ENCODE assay signal across 14 mouse cellular contexts in the genomic region with DNA sequence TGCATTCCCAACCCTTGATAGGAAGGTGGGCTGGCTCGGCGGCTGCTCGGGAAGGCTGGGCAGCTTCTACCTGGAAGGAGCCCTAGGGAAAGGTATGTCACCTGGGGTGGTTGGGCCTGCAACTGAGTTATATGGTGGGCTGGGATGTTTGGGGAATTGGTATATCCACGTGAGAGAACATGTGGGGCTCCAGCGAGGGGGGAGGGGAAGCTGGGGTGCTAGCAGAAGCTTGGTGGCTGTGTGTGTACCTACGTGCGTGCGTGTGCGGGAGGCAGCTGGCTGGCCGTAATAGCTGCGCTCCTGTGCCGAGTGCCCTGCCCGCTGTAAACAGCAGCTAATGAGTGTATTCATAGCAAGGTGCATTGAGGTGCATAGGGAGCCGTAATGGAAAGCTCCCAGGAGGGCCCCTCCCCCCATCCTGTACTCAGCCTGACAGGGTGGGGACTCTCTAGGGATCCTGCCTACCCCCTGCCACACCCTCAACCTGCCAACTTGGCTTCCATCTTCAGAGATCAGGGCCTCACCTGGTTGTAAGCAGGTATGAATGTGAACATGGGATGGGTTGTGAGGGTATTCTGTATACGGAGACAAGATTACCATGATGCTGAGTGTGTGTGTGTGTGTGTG. TPM values are rescaled to one million over a fixed set of nuclear protein-coding genes. Genes with fewer than 3 reads are reported as not detected.
DNase-seq lines count a peak whose midpoint lies in the region; ATAC-seq and TF ChIP-seq lines count a peak whose summit lies in the region.
"Had no signal": no experiment of that assay in that cellular context is flagged by ENCODE, and none has a peak within 500 bp of the region (broad histone marks: within the 10 kb centered on the region; RNA-seq: fewer than 3 reads in every experiment).

No protein-coding gene starts in this region.

- H3K9me3 ChIP-seq in hindbrain, embryonic 13.5 days: no peaks in the 10 kb centered on the region
- H3K9me3 ChIP-seq in hindbrain, embryonic 10.5 days: no peaks in the 10 kb centered on the region
- no peaks in the 10 kb centered on the region for H3K9me3 ChIP-seq in hindbrain, postnatal 0 days (ENCODE audit: low read length)
- H3K9me3 ChIP-seq: heart, embryonic 13.5 days; limb, embryonic 12.5 days had no signal

- H3K27me3 ChIP-seq in hindbrain, embryonic 13.5 days: peaks cover 11% of the 10 kb centered on the region
- H3K27me3 ChIP-seq in hindbrain, embryonic 10.5 days (ENCODE audit: insufficient read depth, poor library complexity, severe bottlenecking): peaks cover 37% of the 10 kb centered on the region
- no peaks in the 10 kb centered on the region for H3K27me3 ChIP-seq in hindbrain, postnatal 0 days (ENCODE audit: insufficient read depth, low read length)

- 0 out of 2 replicates have a peak overlapping the region, but pooled peaks have one; percentile 12 for H3K27ac ChIP-seq in hindbrain, embryonic 13.5 days
- no peak overlapping the region for H3K27ac ChIP-seq in hindbrain, embryonic 10.5 days
- H3K27ac ChIP-seq in hindbrain, postnatal 0 days: no peak overlapping the region
- H3K27ac ChIP-seq: heart, embryonic 13.5 days; limb, embryonic 12.5 days; liver, embryonic 14.5 days had no signal

- ATAC-seq in cerebellum, adult (ENCODE audit: insufficient number of reproducible peaks, low FRiP score, low TSS enrichment): no peak
- ATAC-seq in hindbrain, embryonic 13.5 days (ENCODE audit: low FRiP score): no peak
- no peak for ATAC-seq in hindbrain, postnatal 0 days
- ATAC-seq: lung, postnatal 0 days had no signal

- no peaks in the 10 kb centered on the region for H3K36me3 ChIP-seq in hindbrain, embryonic 13.5 days
- no peaks in the 10 kb centered on the region for H3K36me3 ChIP-seq in hindbrain, embryonic 10.5 days
- H3K36me3 ChIP-seq in hindbrain, postnatal 0 days (ENCODE audit: insufficient read depth, low read length): no peaks in the 10 kb centered on the region
- H3K36me3 ChIP-seq: heart, embryonic 13.5 days; limb, embryonic 12.5 days had no signal

- H3K9ac ChIP-seq in hindbrain, embryonic 13.5 days: peak overlapping the region; percentile 51; the same call in 1 of the 2 replicates
- H3K9ac ChIP-seq in hindbrain, postnatal 0 days (replicated peaks; ENCODE audit: low read length): 0 out of 2 replicates have a peak overlapping the region, but pooled peaks have one; percentile 4
- H3K9ac ChIP-seq: heart, embryonic 13.5 days; limb, embryonic 12.5 days; liver, embryonic 14.5 days had no signal

- 65% methylated on average over 15 of the region's 15 CpGs for WGBS in hindbrain, embryonic 13.5 days
- WGBS in hindbrain, embryonic 10.5 days: 81% methylated on average over 15 of the region's 15 CpGs
- 72% methylated on average over 15 of the region's 15 CpGs for WGBS in hindbrain, postnatal 0 days

- H3K4me1 ChIP-seq in hindbrain, embryonic 13.5 days (replicated peaks): peaks cover 57% of the 10 kb centered on the region
- H3K4me1 ChIP-seq in hindbrain, embryonic 10.5 days (replicated peaks): peaks cover 52% of the 10 kb centered on the region
- peaks cover 23% of the 10 kb centered on the region for H3K4me1 ChIP-seq in hindbrain, postnatal 0 days (ENCODE audit: insufficient read depth, low read length)

- peak overlapping the region; percentile 20 for H3K4me2 ChIP-seq in hindbrain, embryonic 13.5 days
- H3K4me2 ChIP-seq in hindbrain, postnatal 0 days (ENCODE audit: low read depth, low read length): 0 out of 2 replicates have a peak overlapping the region, but pooled peaks have one; percentile 26
- H3K4me2 ChIP-seq: heart, embryonic 13.5 days; limb, embryonic 12.5 days had no signal

- H3K4me3 ChIP-seq in hindbrain, embryonic 13.5 days: no peak overlapping the region
- no peak overlapping the region for H3K4me3 ChIP-seq in hindbrain, embryonic 10.5 days
- no peak overlapping the region for H3K4me3 ChIP-seq in hindbrain, postnatal 0 days (ENCODE audit: low read length)
- H3K4me3 ChIP-seq: heart, embryonic 13.5 days; limb, embryonic 12.5 days had no signal

- DNase-seq in cerebellum, adult 8-10 months: peak; percentile 44
- no peak for DNase-seq in hindbrain, embryonic 10.5 days (ENCODE audit: low spot score)
- peak; percentile 51 for DNase-seq in ES-CJ7 (ENCODE audit: low read depth, low spot score)
- no peak for DNase-seq in hindbrain, postnatal 0 days (ENCODE audit: low spot score)
- DNase-seq in heart, adult 8-10 months (ENCODE audit: low spot score): no peak
- no peak for DNase-seq in heart, adult 11 months
- DNase-seq: right cerebral cortex, postnatal 4 days had no signal

- TF ChIP-seq CTCF in hindbrain, postnatal 0 days (IDR thresholded peaks at IDR 0.05; ENCODE audit: low read depth): no peak

RNA-seq across cellular contexts. Expression of a gene that starts 5.1 kb away (rescaled TPM):
- 7.9 and 8.4 TPM in 2 replicates for polyA plus RNA-seq in hindbrain, embryonic 13.5 days (2015; fragmentation: Nextera tagmentation; extraction: Ambion mirVana)
- polyA plus RNA-seq in hindbrain, embryonic 10.5 days (2016; fragmentation: Nextera tagmentation; extraction: Ambion mirVana): 0.98 and 1.5 TPM in 2 replicates
- 93.4 and 114 TPM in 2 replicates for total RNA-seq in hindbrain, postnatal 0 days (2014; rRNA removed)
- 11.9 and 17.4 TPM in 2 replicates for polyA plus RNA-seq in hindbrain, postnatal 0 days (2015; fragmentation: Nextera tagmentation; extraction: Ambion mirVana)
- total RNA-seq in heart, adult 8-10 months (2022): 10 to 100 TPM; 33.2 to 39.1 (median 35.8) TPM
- total RNA-seq: megakaryocyte, adult 5-6 weeks had no signal

Comparison
In these comparisons a context has a peak if more than half of its experiments do, and no peak if none do; other contexts are left out.
1. DNase-seq: peak in cerebellum, adult 8-10 months (single experiment) and ES-CJ7 (single experiment); none in hindbrain, embryonic 10.5 days (single experiment), hindbrain, postnatal 0 days (single experiment), heart, adult 8-10 months (single experiment) and heart, adult 11 months (single experiment).